Mouse (Mus musculus) liver, embryonic 14.5 days (tissue): ENCODE results near the gene Ergic1. TPM values are rescaled to one million over a fixed set of nuclear protein-coding genes. Genes with fewer than 3 reads are reported as not detected.

Experiments
- ATAC-seq: fragments of 200-750 bp; cut with Nextera tagmentation; 2 replicates; pipeline ENCODE4 v1.8.0; 2017; ENCODE audit warnings: moderate number of reproducible peaks, mild to moderate bottlenecking, moderate library complexity; ENCODE audit not compliant: insufficient read depth
- DNase-seq, 3 experiments: peaks; one replicate each; pipeline ENCODE4 v3.0.0-alpha.2; 2012 to 2013; ENCODE audit warnings: low read depth in 3 of 3, low spot score in 3 of 3
- H3K27ac ChIP-seq: fragments of 300-500 bp; sonication (generic); 2 replicates; pipeline ENCODE4 v1.5.1; 2014; ENCODE audit warnings: moderate library complexity, mild to moderate bottlenecking, control low read depth, inconsistent platforms
- H3K27me3 ChIP-seq: fragments of 300-500 bp; sonication (generic); 2 replicates; pipeline ENCODE4 v1.6.1; 2014; ENCODE audit warnings: mild to moderate bottlenecking, low read length, moderate library complexity; ENCODE audit not compliant: control insufficient read depth, insufficient read depth
- H3K36me3 ChIP-seq: fragments of 300-500 bp; sonication (generic); replicated peaks from 2 replicates; pipeline ENCODE4 v1.6.1; 2014; ENCODE audit warnings: low read depth; ENCODE audit not compliant: control insufficient read depth, insufficient read depth
- H3K4me1 ChIP-seq, 2 experiments: fragments of 200-500 bp in 1 of 2; fragments of 300-500 bp in 1 of 2; sonication (generic) in 1 of 2; replicated peaks; 2 replicates each; pipeline ENCODE4 v1.6.1; 2012 to 2014; ENCODE audit warnings: antibody characterized with exemption in 1 of 2, inconsistent platforms in 1 of 2, low read length in 1 of 2; ENCODE audit not compliant: control insufficient read depth in 2 of 2, insufficient read depth in 2 of 2
- H3K4me2 ChIP-seq: fragments of 300-500 bp; sonication (generic); 2 replicates; pipeline ENCODE4 v1.6.1; 2014; ENCODE audit warnings: low read depth, mild to moderate bottlenecking, control low read depth, moderate library complexity
- H3K4me3 ChIP-seq, 2 experiments: fragments of 200-500 bp in 1 of 2; fragments of 300-500 bp in 1 of 2; sonication (generic) in 1 of 2; 2 replicates each; pipeline ENCODE4 v1.5.1; 2012 to 2014; ENCODE audit warnings: low read depth in 2 of 2, low read length in 2 of 2, mild to moderate bottlenecking in 2 of 2, control low read depth in 1 of 2, inconsistent platforms in 1 of 2, moderate library complexity in 1 of 2; ENCODE audit not compliant: insufficient read depth in 1 of 2
- H3K9ac ChIP-seq: fragments of 300-500 bp; sonication (generic); replicated peaks from 2 replicates; pipeline ENCODE4 v1.6.1; 2014; ENCODE audit warnings: mild to moderate bottlenecking, control low read depth, moderate library complexity
- H3K9me3 ChIP-seq: fragments of 300-500 bp; sonication (generic); 2 replicates; pipeline ENCODE4 v1.6.1; 2016; ENCODE audit warnings: low read length, mixed read lengths; ENCODE audit not compliant: control insufficient read depth
- CTCF ChIP-seq: IDR thresholded peaks from 2 replicates; pipeline ENCODE4 v1.5.1; 2016; ENCODE audit warnings: antibody characterized with exemption, low read depth, control low read depth
- EP300 ChIP-seq: IDR thresholded peaks from 2 replicates; pipeline ENCODE4 v1.6.1; 2016; ENCODE audit warnings: antibody characterized with exemption, low read depth
- WGBS: fragments of 180-500 bp; shearing (Covaris S2); extraction: QIAGEN DNeasy Blood & Tissue Kit; methylation state at CpG from one replicate; pipeline ENCODE4 v1.1.7; 2014; ENCODE audit not compliant: insufficient replicate concordance; 5-methylcytosine and 5-hydroxymethylcytosine counted together
- polyA plus RNA-seq, 2 experiments: library from polyadenylated mRNA; depleted of rRNA in 1 of 2; stranded (reverse) in 1 of 2; unstranded in 1 of 2; fragments of >200 nt; fragmentation: Nextera tagmentation in 1 of 2; extraction: Ambion mirVana in 1 of 2; gene quantifications; 2 replicates each; pipeline versions ENCODE4 v1.2.1 to v1.2.3; 2012 to 2014

Ergic1 gene
- polyA plus RNA-seq, 2 experiments = 26.0 to 33.4 TPM

DNA sequence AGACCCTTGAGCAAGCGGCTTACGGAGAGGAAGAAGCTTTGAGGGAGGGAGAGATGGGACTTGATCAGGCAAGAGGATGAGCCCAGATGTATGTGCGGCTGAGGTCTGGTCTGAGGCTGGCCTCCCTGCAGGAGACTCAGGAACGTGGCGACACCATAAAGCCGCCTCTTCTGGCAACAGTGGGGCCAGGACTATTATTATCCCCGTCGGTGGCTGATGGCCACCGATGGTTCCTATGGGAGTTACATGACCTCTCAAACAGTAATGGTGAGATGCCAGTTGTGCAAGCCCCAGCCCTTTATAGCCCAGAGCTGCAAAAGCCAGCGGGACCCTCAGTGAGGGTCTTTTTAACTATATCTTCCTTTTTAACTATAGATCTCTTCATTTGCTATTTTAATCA is 63.7 kb downstream of the Ergic1 start:
- TF ChIP-seq EP300 (no peak), CTCF (no peak)
- no peak overlapping the region for H3K4me2 ChIP-seq

GRCm38 (mm10) chr17:26625521-26626010 is 64.3 kb downstream of the Ergic1 start:
- TF ChIP-seq EP300 (no peak), CTCF (no peak)
- Histone ChIP-seq H3K4me1 (no peaks in the 10 kb centered on the region), H3K4me2 (no peak overlapping the region), H3K36me3 (no peaks in the 10 kb centered on the region; the same call in 1 of the 2 replicates), H3K9ac (no peak overlapping the region), H3K4me3 (no peak overlapping the region), H3K27ac (no peak overlapping the region), H3K27me3 (no peaks in the 10 kb centered on the region), H3K9me3 (no peaks in the 10 kb centered on the region)
- no peak for DNase-seq
- 88% methylated on average over 2 of the region's 2 CpGs for WGBS
- no peak for ATAC-seq

More for the DNA sequence above, 63.7 kb downstream of the Ergic1 start:
- WGBS = 86% methylated on average over 10 of the region's 10 CpGs
- DNase-seq = no peak
- Histone ChIP-seq H3K27me3 (no peaks in the 10 kb centered on the region), H3K4me1 (no peaks in the 10 kb centered on the region), H3K36me3 (no peaks in the 10 kb centered on the region; the same call in 1 of the 2 replicates), H3K9ac (no peak overlapping the region), H3K4me3 (no peak overlapping the region), H3K27ac (no peak overlapping the region), H3K9me3 (no peaks in the 10 kb centered on the region)
- no peak for ATAC-seq

DNA sequence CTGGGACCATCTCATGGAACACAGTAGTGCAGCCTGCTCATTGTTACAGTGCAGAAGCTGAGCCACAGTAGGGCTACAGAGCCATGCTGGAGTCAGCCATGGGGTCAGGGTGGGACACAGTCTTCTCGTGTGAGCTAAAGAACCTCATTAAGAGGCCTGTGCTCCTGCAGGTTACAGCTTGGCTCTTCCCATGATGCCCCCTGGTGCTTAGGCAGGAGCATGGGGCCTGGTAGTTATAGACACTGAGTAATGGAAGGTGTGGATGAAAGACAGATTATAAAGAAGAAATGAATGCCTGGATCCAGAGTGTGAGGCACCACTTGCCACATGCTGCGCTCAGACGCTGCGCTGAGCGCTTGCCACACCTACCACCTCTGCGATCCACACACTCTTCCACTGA is 67.2 kb downstream of the Ergic1 start:
- TF ChIP-seq CTCF (peak; percentile 36), EP300 (no peak)

DNA sequence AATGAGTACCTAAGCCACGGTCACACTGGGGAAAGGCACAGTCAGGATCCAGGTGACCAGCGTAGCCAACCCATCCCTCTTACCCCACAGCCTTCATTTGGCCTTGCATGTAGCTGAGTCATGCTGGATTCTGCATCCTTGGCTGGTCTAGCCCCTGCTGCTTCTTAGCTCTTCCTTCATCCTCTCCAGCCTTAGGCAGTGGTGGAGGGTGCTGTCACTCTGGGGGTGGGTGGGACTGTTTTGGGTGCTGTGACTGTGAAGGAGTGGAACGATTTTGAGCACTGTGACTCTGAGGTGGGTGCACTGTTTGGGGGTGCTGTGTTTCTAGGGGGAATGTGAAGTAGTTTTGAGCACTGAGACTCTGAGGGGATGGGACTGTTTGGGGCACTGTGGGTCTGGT is 67.6 kb downstream of the Ergic1 start:
- no peak for TF ChIP-seq EP300
- no peak for TF ChIP-seq CTCF
- Histone ChIP-seq H3K4me2 (no peak overlapping the region), H3K27me3 (no peaks in the 10 kb centered on the region), H3K9me3 (no peaks in the 10 kb centered on the region), H3K4me1 (no peaks in the 10 kb centered on the region), H3K4me3 (no peak overlapping the region), H3K36me3 (no peaks in the 10 kb centered on the region; the same call in none of the 2 replicates), H3K9ac (no peak overlapping the region), H3K27ac (no peak overlapping the region)
- WGBS = 79% methylated on average over 3 of the region's 3 CpGs
- ATAC-seq (no peak), DNase-seq (no peak)

More for the DNA sequence above, 67.2 kb downstream of the Ergic1 start:
- DNase-seq (no peak), ATAC-seq (no peak)
- no peak overlapping the region for H3K9ac ChIP-seq
- H3K9me3 ChIP-seq = no peaks in the 10 kb centered on the region
- WGBS = 87% methylated on average over 6 of the region's 6 CpGs
- H3K4me2 ChIP-seq = no peak overlapping the region
- H3K36me3 ChIP-seq = no peaks in the 10 kb centered on the region; the same call in none of the 2 replicates
- H3K4me3 ChIP-seq = no peak overlapping the region
- H3K4me1 ChIP-seq = no peaks in the 10 kb centered on the region
- no peaks in the 10 kb centered on the region for H3K27me3 ChIP-seq
- no peak overlapping the region for H3K27ac ChIP-seq

DNA sequence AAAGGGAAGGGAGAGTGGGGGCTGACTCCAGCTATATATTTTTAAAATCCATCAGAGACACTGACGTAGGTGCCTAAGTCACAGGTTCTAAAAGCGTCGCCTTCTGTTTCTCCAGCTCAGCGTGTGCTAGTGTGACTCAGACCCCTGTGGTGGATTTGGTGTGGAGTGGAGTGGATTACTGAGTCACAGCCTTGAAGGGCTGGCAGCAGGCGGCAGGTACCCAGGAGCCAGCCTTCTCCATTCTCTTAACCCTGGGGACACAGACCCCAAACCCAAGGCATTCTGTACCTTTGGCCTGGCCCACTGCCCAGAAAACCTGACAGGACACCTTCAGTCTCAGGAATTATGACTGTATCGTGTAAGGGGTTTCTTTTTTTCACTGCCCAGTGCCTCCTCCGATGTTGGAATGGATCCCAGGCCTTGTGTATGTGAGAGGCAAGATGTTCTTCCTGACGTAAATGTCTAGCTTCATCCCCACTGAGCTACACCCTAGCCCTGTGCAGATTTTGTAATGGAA is 70.6 kb downstream of the Ergic1 start:
- no peak overlapping the region for H3K4me2 ChIP-seq
- TF ChIP-seq CTCF (no peak), EP300 (no peak)
- ATAC-seq (no peak), DNase-seq (no peak)
- no peak overlapping the region for H3K27ac ChIP-seq
- H3K36me3 ChIP-seq = no peaks in the 10 kb centered on the region; the same call in none of the 2 replicates
- H3K4me1 ChIP-seq = peaks cover 0 to 2% of the 10 kb centered on the region in 2 experiments; a peak in 1 of 4 replicates
- H3K9ac ChIP-seq = no peak overlapping the region
- no peaks in the 10 kb centered on the region for H3K9me3 ChIP-seq
- WGBS = 77% methylated on average over 8 of the region's 8 CpGs
- H3K27me3 ChIP-seq = no peaks in the 10 kb centered on the region
- H3K4me3 ChIP-seq = no peak overlapping the region
